Mouse (Mus musculus) MEL (cell line): ENCODE results near the gene Rbfox3.

Source experiments
- CTCF ChIP-seq, 3 experiments: IDR thresholded peaks in 2 of 3; conservative IDR thresholded peaks in 1 of 3; 2 replicates each; pipeline ENCODE4 v1.5.1; 2011 to 2012; ENCODE audit warnings: low read length in 3 of 3, low read depth in 2 of 3, mild to moderate bottlenecking in 2 of 3, improper control_type of control experiment in 1 of 3, inconsistent platforms in 1 of 3, mixed read lengths in 1 of 3, moderate library complexity in 1 of 3; ENCODE audit not compliant: control insufficient read depth in 1 of 3, insufficient read depth in 1 of 3, poor library complexity in 1 of 3, severe bottlenecking in 1 of 3
- POLR2A ChIP-seq, 2 experiments: IDR thresholded peaks; 2 replicates each; pipeline ENCODE4 v1.6.1; 2011 to 2012; ENCODE audit warnings: low read length in 2 of 2, mild to moderate bottlenecking in 2 of 2, control low read depth in 1 of 2, improper control_type of control experiment in 1 of 2, low read depth in 1 of 2, moderate library complexity in 1 of 2; ENCODE audit not compliant: control insufficient read depth in 1 of 2, insufficient read depth in 1 of 2, poor library complexity in 1 of 2
- UBTF ChIP-seq: IDR thresholded peaks from 2 replicates; pipeline ENCODE4 v1.6.1; 2012; ENCODE audit warnings: low read depth, mild to moderate bottlenecking, inconsistent platforms, low read length, improper control_type of control experiment, moderate library complexity, borderline replicate concordance; ENCODE audit not compliant: insufficient read depth
- ZC3H11A ChIP-seq: IDR thresholded peaks from 2 replicates; pipeline ENCODE4 v1.6.1; 2012; ENCODE audit warnings: low read depth, mild to moderate bottlenecking, inconsistent platforms, low read length, improper control_type of control experiment

- TF ChIP-seq ZC3H11A: no peak
- TF ChIP-seq POLR2A (IDR thresholded peaks at IDR 0.05; ENCODE audit: control insufficient read depth in 1 of 2, insufficient read depth in 1 of 2, low read depth in 1 of 2, low read length in 2 of 2, poor library complexity in 1 of 2): no peak
- TF ChIP-seq CTCF (IDR thresholded peaks at IDR 0.05 in 2 of 3, conservative IDR thresholded peaks at IDR 0.05 in 1 of 3; ENCODE audit: control insufficient read depth in 1 of 3, insufficient read depth in 1 of 3, low read depth in 2 of 3, low read length in 3 of 3, poor library complexity in 1 of 3, severe bottlenecking in 1 of 3): no peak
- TF ChIP-seq UBTF: no peak
Observed at GRCm38 (mm10) chr11:118473161-118473560, 438.2 kb downstream of the Rbfox3 start.
